Mouse (Mus musculus) heart, embryonic 14.5 days (tissue): ENCODE measurements around the gene Gkn3. TPM values are rescaled to one million over a fixed set of nuclear protein-coding genes. Genes with fewer than 3 reads are reported as not detected.

ENCODE experiments used
- ATAC-seq: fragments of 200-750 bp; cut with Nextera tagmentation; 2 replicates; pipeline ENCODE4 v1.8.0; 2017; ENCODE audit warnings: low read depth, moderate TSS enrichment; ENCODE audit not compliant: insufficient number of reproducible peaks, insufficient read depth, low FRiP score
- H3K27ac ChIP-seq, 2 experiments: fragments of 200-500 bp in 1 of 2; fragments of 300-500 bp in 1 of 2; sonication (generic) in 1 of 2; replicated peaks in 1 of 2; 2 replicates each; pipeline ENCODE4 v1.5.1; 2012 to 2014; ENCODE audit warnings: low read depth in 2 of 2, low read length in 2 of 2, control low read depth in 1 of 2, mild to moderate bottlenecking in 1 of 2, mixed read lengths in 1 of 2; ENCODE audit not compliant: control insufficient read depth in 1 of 2, insufficient read depth in 1 of 2
- H3K27me3 ChIP-seq: fragments of 300-500 bp; sonication (generic); 2 replicates; pipeline ENCODE4 v1.6.1; 2014; ENCODE audit warnings: mild to moderate bottlenecking, low read length, control low read depth; ENCODE audit not compliant: control insufficient read depth, insufficient read depth
- H3K36me3 ChIP-seq: fragments of 300-500 bp; sonication (generic); 2 replicates; pipeline ENCODE4 v1.6.1; 2014; ENCODE audit warnings: mild to moderate bottlenecking, control low read depth, low read length, mixed read lengths; ENCODE audit not compliant: control insufficient read depth, insufficient read depth
- H3K4me1 ChIP-seq, 2 experiments: fragments of 200-500 bp in 1 of 2; fragments of 300-500 bp in 1 of 2; sonication (generic) in 1 of 2; 2 replicates each; pipeline ENCODE4 v1.6.1; 2012 to 2014; ENCODE audit warnings: low read length in 2 of 2, control low read depth in 1 of 2, mixed read lengths in 1 of 2; ENCODE audit not compliant: control insufficient read depth in 2 of 2, insufficient read depth in 2 of 2
- H3K4me2 ChIP-seq: fragments of 300-500 bp; sonication (generic); 2 replicates; pipeline ENCODE4 v1.6.1; 2014; ENCODE audit warnings: mild to moderate bottlenecking, low read length
- H3K4me3 ChIP-seq, 2 experiments: fragments of 200-500 bp in 1 of 2; fragments of 300-500 bp in 1 of 2; sonication (generic) in 1 of 2; 2 replicates each; pipeline ENCODE4 v1.5.1; 2012 to 2014; ENCODE audit warnings: low read length in 2 of 2, mild to moderate bottlenecking in 2 of 2, control low read depth in 1 of 2, low read depth in 1 of 2, moderate library complexity in 1 of 2; ENCODE audit not compliant: control insufficient read depth in 1 of 2, insufficient read depth in 1 of 2
- H3K9ac ChIP-seq: fragments of 300-500 bp; sonication (generic); 2 replicates; pipeline ENCODE4 v1.6.1; 2014; ENCODE audit warnings: mild to moderate bottlenecking, low read length
- H3K9me3 ChIP-seq: fragments of 300-500 bp; sonication (generic); 2 replicates; pipeline ENCODE4 v1.6.1; 2016; ENCODE audit warnings: low read length, control low read depth; ENCODE audit not compliant: control insufficient read depth
- WGBS: fragments of 180-500 bp; shearing (Covaris S2); extraction: QIAGEN DNeasy Blood & Tissue Kit; methylation state at CpG from one replicate; pipeline ENCODE4 v1.1.7; 2014; 5-methylcytosine and 5-hydroxymethylcytosine counted together
- polyA plus RNA-seq: library from polyadenylated mRNA; unstranded; fragments of >200 nt; fragmentation: Nextera tagmentation; extraction: Ambion mirVana; gene quantifications from 2 replicates; pipeline ENCODE4 v1.2.1, GENCODE M21; 2014

The Gkn3 gene
- polyA plus RNA-seq, 1 experiment from 2014 or later = 1.1 TPM

DNA sequence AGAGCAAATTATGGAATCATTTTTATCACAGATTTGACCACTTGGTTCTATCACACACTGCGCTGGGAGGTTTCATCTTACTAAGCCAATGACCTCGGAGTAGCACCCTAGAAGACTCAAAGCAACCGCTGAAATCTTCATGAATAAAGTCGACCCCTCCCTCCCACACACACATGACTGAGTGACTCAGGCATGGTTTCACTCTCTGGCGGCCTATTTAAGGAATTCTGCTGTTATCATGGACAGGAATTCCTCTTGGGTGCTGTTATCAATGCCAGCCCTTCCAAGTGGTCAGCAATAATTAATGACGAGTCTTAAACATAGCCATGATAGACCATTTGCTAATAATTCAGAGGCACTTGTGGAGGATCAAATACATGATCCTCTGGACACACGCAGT is 33.6 kb upstream of the Gkn3 start:
- WGBS = 13% methylated on average over 7 of the region's 7 CpGs
- Histone ChIP-seq H3K9ac (no peak overlapping the region), H3K27me3 (peaks cover 68% of the 10 kb centered on the region), H3K4me1 (peaks cover 28 to 34% of the 10 kb centered on the region in 2 experiments), H3K4me2 (peak overlapping the region; percentile 34), H3K36me3 (no peaks in the 10 kb centered on the region), H3K9me3 (no peaks in the 10 kb centered on the region), H3K27ac (no peak overlapping the region), H3K4me3 (no peak overlapping the region)
- no peak for ATAC-seq

DNA sequence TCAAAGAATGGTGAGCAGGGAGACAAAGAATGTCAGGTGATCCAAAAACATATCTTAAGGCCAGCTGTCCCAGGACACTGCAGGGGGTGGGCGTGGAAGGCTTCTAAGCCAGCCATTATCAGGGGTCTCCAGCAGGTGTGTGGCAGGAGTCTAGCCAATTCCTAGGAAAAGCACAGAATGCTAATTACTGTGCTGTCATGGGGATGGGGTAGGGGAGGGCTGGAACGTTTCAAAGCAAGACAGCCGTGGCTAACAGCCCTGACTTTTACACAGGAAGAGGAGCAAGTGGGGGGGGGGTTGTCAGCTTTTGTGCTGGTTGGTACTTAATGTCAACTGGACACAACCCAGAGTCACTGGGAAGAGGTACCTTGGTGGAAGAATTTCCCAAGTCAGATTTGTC is 23.3 kb upstream of the Gkn3 start:
- H3K27me3 ChIP-seq = peaks cover 43% of the 10 kb centered on the region
- no peaks in the 10 kb centered on the region for H3K9me3 ChIP-seq
- H3K36me3 ChIP-seq = no peaks in the 10 kb centered on the region
- no peak overlapping the region for H3K9ac ChIP-seq
- 34% methylated on average over 3 of the region's 3 CpGs for WGBS
- ATAC-seq = no peak
- H3K4me2 ChIP-seq = no peak overlapping the region
- H3K4me1 ChIP-seq = no peaks in the 10 kb centered on the region
- no peak overlapping the region for H3K27ac ChIP-seq
- no peak overlapping the region for H3K4me3 ChIP-seq

DNA sequence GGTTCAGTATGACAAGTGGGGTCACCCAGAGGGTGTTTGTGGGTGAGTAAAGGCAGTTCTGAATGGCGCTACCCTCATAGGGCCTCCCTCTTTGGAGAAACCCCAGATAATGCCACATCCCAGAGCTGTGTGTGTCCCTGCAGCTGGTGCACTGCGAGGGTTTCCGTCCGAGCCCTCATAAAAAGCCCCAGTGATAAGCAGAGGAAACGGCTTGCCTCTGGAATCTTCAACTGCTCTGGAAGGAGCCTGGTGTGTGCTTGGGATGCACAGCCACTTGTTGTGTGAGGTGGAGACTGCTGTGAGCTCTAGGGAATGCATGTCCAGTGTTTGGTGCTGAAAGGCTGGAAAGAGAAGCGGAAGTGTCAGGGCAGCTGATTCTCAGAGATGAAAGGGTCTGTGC is 12.7 kb upstream of the Gkn3 start:
- ATAC-seq = no peak
- H3K4me2 ChIP-seq = no peak overlapping the region
- 8% methylated on average over 6 of the region's 6 CpGs for WGBS
- peaks cover 35% of the 10 kb centered on the region for H3K27me3 ChIP-seq
- no peak overlapping the region for H3K9ac ChIP-seq
- no peaks in the 10 kb centered on the region for H3K9me3 ChIP-seq
- peaks cover 12 to 25% of the 10 kb centered on the region in 2 experiments for H3K4me1 ChIP-seq
- H3K4me3 ChIP-seq = no peak overlapping the region
- H3K36me3 ChIP-seq = no peaks in the 10 kb centered on the region
- H3K27ac ChIP-seq = no peak overlapping the region

- no peak overlapping the region for H3K27ac ChIP-seq
- WGBS = 36% methylated on average over 4 of the region's 4 CpGs
- peaks cover 48% of the 10 kb centered on the region for H3K27me3 ChIP-seq
- H3K4me1 ChIP-seq = peaks cover 15 to 29% of the 10 kb centered on the region in 2 experiments
- H3K4me3 ChIP-seq = no peak overlapping the region
- H3K4me2 ChIP-seq = no peak overlapping the region
- no peak for ATAC-seq
- H3K9me3 ChIP-seq = no peaks in the 10 kb centered on the region
- H3K36me3 ChIP-seq = no peaks in the 10 kb centered on the region
- no peak overlapping the region for H3K9ac ChIP-seq
Measured at GRCm38 (mm10) chr6:87399886-87400566, 11.3 kb upstream of the Gkn3 start.

GRCm38 (mm10) chr6:87399137-87399536 is 10.4 kb upstream of the Gkn3 start:
- H3K36me3 ChIP-seq = no peaks in the 10 kb centered on the region
- ATAC-seq = no peak
- H3K4me2 ChIP-seq = no peak overlapping the region
- H3K9ac ChIP-seq = no peak overlapping the region
- H3K4me3 ChIP-seq = no peak overlapping the region
- H3K27me3 ChIP-seq = peaks cover 57% of the 10 kb centered on the region
- WGBS = under 1% methylated on average over 5 of the region's 5 CpGs
- H3K9me3 ChIP-seq = no peaks in the 10 kb centered on the region
- H3K27ac ChIP-seq = no peak overlapping the region
- peaks cover 20 to 31% of the 10 kb centered on the region in 2 experiments for H3K4me1 ChIP-seq

- WGBS = 67% methylated on average over 9 of the region's 9 CpGs
- Histone ChIP-seq H3K9me3 (no peaks in the 10 kb centered on the region), H3K36me3 (no peaks in the 10 kb centered on the region), H3K4me2 (peak overlapping the region; percentile 36; the same call in 1 of the 2 replicates), H3K27me3 (peaks cover 80% of the 10 kb centered on the region), H3K27ac (no peak overlapping the region), H3K9ac (no peak overlapping the region), H3K4me3 (no peak overlapping the region), H3K4me1 (peaks cover 11 to 15% of the 10 kb centered on the region in 2 experiments)
- no peak for ATAC-seq
Measured at GRCm38 (mm10) chr6:87394783-87395182, 6.0 kb upstream of the Gkn3 start.

- no peak for ATAC-seq
- 63% methylated on average over 8 of the region's 8 CpGs for WGBS
Measured at GRCm38 (mm10) chr6:87393466-87394205, 4.9 kb upstream of the Gkn3 start.

More at GRCm38 (mm10) chr6:87393466-87394205, 4.9 kb upstream of the Gkn3 start:
- Histone ChIP-seq H3K4me2 (no peak overlapping the region), H3K4me3 (no peak overlapping the region), H3K4me1 (peaks cover 6 to 12% of the 10 kb centered on the region in 2 experiments), H3K27ac (no peak overlapping the region), H3K27me3 (peaks cover 81% of the 10 kb centered on the region), H3K36me3 (no peaks in the 10 kb centered on the region), H3K9me3 (no peaks in the 10 kb centered on the region), H3K9ac (no peak overlapping the region)
